Mouse (Mus musculus): ENCODE data around the gene Kcnf1.
"Not testable (repeated sequence)": the region's sequence is repeated elsewhere in the genome, so short reads cannot be mapped to it uniquely, and the experiment has no call there.

Kcnf1 gene

GRCm38 (mm10) chr12:17157558-17157957 is 19.1 kb downstream of the Kcnf1 start:
- no peak for DNase-seq

DNA sequence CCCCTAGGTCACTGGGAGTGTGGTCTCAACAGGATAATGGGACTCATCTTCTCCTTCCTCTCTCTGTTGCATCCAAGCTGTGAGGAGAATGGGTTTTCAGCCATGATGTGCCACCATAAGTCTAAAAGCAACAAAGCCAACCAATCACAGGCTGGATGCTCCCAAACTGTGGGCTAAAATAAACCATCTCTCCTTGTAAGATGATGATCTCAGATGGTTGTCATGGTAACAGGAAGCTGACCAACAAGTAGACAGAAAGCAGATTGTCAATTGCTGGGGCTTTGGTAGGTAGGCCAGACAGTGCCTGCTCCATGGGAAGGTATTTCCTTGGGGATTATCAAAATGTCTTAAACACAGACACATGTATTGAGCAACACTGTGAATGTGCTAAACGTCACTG is 20.9 kb downstream of the Kcnf1 start:
- no peak for DNase-seq

DNA sequence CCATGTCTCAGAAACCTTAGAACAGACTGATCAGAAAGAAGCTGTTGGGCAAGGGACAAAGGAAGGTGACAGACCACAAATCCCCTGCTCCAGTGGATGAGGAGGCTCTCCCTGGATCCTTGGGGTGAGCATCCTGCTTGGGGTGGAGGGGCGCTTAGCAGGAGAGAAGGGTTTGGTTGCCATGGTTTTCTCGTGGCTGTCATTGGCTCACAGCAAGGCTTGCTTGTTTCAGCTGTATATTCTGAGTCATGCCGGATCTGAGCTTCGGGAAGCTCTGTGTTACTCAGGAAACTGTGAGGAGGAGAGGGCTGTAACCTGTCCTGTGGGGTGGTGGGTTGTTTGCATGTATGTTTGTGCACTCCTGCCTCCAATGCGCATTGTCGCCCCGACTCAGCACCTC is 23.8 kb downstream of the Kcnf1 start:
- DNase-seq, result no peak

GRCm38 (mm10) chr12:17148920-17149319 is 27.8 kb downstream of the Kcnf1 start:
- no peak for DNase-seq

GRCm38 (mm10) chr12:17141791-17142190 is 34.9 kb downstream of the Kcnf1 start:
- DNase-seq, result no peak

DNA sequence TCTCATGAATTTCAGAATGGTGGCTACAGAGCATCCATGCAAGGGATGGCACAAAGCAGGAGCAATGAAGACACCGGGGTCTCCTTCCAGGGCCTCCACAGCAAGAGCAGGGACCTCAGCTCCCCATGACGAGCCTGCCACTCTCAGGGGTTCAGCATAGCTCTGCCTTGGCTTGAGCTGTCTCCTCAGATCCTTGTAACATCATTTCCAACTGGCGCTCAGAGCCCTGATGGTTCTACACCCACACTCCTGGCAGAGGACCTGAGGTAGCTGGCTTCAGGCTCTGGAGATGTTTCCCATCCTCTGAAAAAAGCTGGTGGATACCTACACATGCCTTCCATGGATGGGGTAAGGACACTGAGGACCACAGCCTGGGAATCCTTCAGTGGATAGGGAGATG is 36.3 kb downstream of the Kcnf1 start:
- no peak for DNase-seq

DNA sequence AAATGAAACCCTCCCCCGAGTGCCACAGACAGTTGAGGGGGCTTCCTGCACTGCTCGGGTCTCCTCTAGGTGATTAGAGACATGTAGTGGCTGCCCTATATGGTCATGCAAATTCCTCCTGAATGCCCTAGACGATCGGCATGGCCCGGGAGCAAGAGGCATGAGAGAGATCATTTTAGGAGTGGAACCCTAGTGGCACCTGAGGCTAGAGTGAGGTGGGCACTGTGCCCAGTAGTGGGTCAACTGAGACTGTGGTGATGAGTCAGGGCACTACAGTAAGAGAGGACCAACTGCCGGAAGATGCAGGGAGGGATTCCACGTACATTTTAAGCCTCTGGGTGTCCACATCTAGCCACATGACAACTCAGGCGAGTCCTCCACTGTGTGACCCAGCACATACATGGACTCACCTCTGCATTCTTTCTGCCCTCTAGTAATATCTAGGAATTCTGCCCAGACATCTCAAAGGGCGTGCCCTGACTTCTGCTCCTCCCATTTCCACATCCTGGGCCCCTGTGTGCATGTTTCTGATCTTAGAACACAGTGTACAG is 42.1 kb downstream of the Kcnf1 start:
- no peak for DNase-seq

DNA sequence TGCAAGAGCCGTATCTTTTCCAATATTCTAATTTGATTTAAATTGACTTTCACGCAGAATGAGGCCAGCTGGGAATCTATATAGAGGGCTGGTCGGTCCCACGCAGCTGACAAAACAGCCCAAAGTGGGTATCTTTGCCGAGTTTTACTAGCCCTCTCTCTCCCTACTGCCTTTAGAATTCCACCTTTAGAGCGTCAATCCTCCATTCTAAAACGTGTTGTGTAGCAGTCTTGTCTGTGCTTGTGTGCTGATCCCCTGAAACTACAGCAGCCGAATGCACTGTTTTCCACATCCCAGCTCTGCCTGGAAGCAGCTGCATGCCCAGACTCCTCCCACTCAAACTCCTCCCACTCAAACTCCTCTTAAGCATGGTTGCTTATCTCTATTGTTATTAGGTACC is 44.4 kb downstream of the Kcnf1 start:
- DNase-seq, result no peak

GRCm38 (mm10) chr12:17131563-17131962 is 45.1 kb downstream of the Kcnf1 start:
- no peak for DNase-seq

- not testable (repeated sequence) for DNase-seq
Observed at GRCm38 (mm10) chr12:17122881-17123280, 53.8 kb downstream of the Kcnf1 start.
